Mouse (Mus musculus): Measurements from ENCODE around the gene Ddx3x. TPM values are rescaled to one million over a fixed set of nuclear protein-coding genes. Genes with fewer than 3 reads are reported as not detected.
"Not testable (repeated sequence)": the region's sequence is repeated elsewhere in the genome, so short reads cannot be mapped to it uniquely, and the experiment has no call there.

Gene Ddx3x
- polyA plus RNA-seq, 1 experiment from 2014 or later: 74.5 TPM

DNA sequence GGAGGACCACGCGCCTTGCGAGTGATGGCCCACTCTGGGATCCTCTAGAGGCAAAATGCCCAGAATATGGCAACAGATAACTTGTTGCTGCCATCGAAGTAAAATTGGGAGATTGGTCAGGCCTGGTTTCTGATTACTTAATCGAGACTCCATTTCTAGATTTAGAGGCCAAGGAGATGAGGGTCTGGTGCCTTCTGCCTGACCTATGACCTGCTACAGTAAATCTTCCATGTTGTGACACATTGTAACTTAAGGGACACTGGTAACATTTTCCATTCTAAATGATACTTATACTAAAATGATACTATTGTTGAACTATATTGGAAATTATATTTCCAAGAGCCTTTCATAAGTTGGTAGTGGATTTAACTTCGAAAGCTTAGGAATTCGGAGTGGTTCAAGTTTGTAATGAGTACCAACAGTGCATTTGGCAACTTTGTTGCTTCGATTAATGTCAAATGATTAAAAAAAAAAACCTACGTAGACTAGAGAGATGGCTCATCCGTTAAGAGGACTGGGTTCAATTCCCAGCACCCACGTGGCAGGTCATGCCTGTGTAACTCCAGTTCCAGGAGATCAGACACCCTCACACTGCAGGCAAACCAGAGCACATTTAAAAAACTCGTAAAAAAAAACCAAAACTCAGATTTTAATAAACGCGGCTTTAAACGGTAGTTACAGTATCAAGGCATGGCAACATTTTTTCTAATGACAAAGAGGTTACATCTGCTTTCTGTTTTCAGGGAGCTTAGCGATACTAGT lies 1.5 kb downstream of the Ddx3x start:
- peaks cover 22% of the 10 kb centered on the region for H3K4me1 ChIP-seq
- WGBS: 6% methylated on average over 16 of the region's 16 CpGs

DNA sequence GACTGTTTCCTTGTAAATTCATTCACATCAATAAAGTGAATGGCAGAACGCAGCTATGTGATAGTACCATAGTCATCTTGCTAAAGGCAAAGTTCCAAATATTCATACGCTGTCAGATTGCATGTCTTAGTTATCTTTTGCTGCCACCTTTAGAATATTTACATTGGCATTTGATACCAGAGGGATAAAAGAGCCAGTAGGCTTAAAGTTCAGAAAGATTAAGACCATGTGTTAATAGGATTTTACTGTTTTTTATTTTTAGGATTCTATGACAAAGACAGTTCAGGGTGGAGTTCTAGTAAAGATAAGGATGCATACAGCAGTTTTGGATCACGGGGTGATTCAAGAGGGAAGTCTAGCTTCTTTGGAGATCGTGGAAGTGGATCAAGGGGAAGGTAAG lies 5.0 kb downstream of the Ddx3x start:
- H3K4me1 ChIP-seq: peaks cover 17% of the 10 kb centered on the region
- no peak overlapping the region for H3K4me3 ChIP-seq
- H3K9ac ChIP-seq: no peak overlapping the region
- WGBS: 72% methylated on average over 4 of the region's 4 CpGs
- H3K27ac ChIP-seq (replicated peaks): no peak overlapping the region
- no peak overlapping the region for H3K4me2 ChIP-seq
- no peaks in the 10 kb centered on the region for H3K27me3 ChIP-seq (replicated peaks)
- H3K9me3 ChIP-seq: no peaks in the 10 kb centered on the region
- no peak for ATAC-seq (ENCODE audit: extremely low read depth, insufficient number of reproducible peaks, low FRiP score, low TSS enrichment)
- H3K36me3 ChIP-seq: peaks cover 67% of the 10 kb centered on the region

More for the DNA sequence above, 1.5 kb downstream of the Ddx3x start:
- Histone ChIP-seq H3K4me2 (peak overlapping the region; percentile 80), H3K27ac (replicated peaks) (peak overlapping the region; percentile 99), H3K27me3 (replicated peaks) (peaks cover 5% of the 10 kb centered on the region; the same call in 1 of the 2 replicates), H3K9me3 (no peaks in the 10 kb centered on the region), H3K36me3 (peaks cover 33% of the 10 kb centered on the region), H3K4me3 (peak overlapping the region; percentile 95), H3K9ac (peak overlapping the region; percentile 99)
- ATAC-seq (ENCODE audit: extremely low read depth, insufficient number of reproducible peaks, low FRiP score, low TSS enrichment): no peak

DNA sequence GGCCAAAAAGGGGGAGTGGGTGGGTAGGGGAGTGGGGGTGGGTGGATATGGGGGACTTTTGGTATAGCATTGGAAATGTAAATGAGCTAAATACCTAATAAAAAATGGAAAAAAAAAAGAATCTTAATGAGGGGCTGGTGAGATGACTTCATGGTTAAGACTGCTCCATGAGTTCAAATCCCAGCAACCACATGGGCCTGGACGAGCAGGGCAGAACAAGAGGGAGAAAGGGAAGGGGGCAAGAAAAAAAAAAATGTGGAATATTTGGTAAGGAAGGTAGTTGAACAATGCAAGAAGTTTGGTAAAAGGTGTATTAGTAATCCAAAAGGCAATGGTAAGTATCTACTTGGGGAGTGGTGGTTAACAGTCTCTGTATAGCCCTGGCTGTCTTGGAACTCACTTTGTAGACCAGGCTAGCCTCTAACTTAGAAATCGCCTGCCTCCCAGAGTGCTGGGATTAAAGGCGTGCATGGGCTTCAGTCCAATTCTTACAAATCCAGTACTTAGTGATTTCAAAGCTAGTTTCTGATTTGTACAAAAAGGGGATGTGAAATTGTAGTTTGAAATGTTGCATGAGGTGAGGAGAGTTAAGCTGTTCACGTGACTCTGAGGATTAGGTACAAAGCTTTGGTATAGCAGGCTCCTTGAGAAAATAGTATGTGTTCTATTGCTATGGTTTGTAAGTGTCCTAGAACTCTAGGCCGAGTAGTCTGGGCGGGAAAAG lies 13.9 kb downstream of the Ddx3x start:
- Histone ChIP-seq H3K36me3 (peaks cover 36% of the 10 kb centered on the region), H3K27ac (replicated peaks) (no peak overlapping the region), H3K4me2 (no peak overlapping the region), H3K4me3 (no peak overlapping the region), H3K9me3 (no peaks in the 10 kb centered on the region), H3K4me1 (no peaks in the 10 kb centered on the region), H3K27me3 (replicated peaks) (no peaks in the 10 kb centered on the region), H3K9ac (no peak overlapping the region)
- no peak for ATAC-seq (ENCODE audit: extremely low read depth, insufficient number of reproducible peaks, low FRiP score, low TSS enrichment)
- WGBS: 46% methylated on average over 6 of the region's 6 CpGs

DNA sequence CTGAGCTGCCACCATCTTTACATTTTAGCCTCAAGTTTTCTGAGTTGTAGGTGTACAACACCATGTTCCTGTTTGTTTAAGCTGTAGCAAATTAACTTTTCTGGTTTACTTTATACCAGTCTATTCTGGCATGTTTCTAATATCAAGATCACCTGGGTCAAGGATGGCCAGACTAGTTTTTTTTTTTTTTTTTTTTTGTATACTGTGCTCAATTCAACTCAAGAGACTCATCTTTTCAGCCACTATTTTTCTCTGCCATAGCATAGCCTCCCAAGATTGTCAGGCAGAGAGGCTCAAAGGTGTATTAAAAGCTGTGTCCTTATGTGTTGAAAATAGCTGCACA lies 14.4 kb downstream of the Ddx3x start:
- Histone ChIP-seq H3K36me3 (peaks cover 31% of the 10 kb centered on the region), H3K9ac (no peak overlapping the region), H3K4me2 (no peak overlapping the region), H3K4me3 (no peak overlapping the region), H3K27ac (replicated peaks) (no peak overlapping the region), H3K4me1 (no peaks in the 10 kb centered on the region), H3K27me3 (replicated peaks) (no peaks in the 10 kb centered on the region), H3K9me3 (no peaks in the 10 kb centered on the region)
- ATAC-seq (ENCODE audit: extremely low read depth, insufficient number of reproducible peaks, low FRiP score, low TSS enrichment): no peak

DNA sequence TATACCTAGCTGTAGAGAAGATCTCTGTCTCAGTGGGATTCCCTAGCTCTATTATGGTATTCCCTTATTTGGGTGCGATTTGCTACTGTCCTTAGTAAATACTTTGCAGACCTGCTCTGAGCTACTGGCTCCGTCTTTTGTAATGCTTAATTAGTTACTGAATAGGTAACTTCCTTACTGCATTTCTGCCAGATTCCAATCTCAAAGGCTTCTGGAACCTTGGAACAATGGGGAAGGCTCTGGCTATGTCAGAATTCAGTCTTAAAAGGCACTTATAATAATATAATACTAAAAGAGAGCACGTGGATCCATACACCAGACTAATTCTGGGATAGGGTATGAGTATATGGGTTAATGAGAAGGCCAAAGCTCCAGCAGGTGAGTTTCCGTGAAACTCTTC lies 15.5 kb downstream of the Ddx3x start:
- peaks cover 21% of the 10 kb centered on the region for H3K36me3 ChIP-seq
- WGBS: 39% methylated on average over 4 of the region's 4 CpGs
- H3K27me3 ChIP-seq (replicated peaks); H3K9me3 ChIP-seq; ATAC-seq (ENCODE audit: extremely low read depth, insufficient number of reproducible peaks, low FRiP score, low TSS enrichment); H3K4me3 ChIP-seq; H3K4me1 ChIP-seq; H3K9ac ChIP-seq; H3K4me2 ChIP-seq; H3K27ac ChIP-seq (replicated peaks): not testable (repeated sequence)

DNA sequence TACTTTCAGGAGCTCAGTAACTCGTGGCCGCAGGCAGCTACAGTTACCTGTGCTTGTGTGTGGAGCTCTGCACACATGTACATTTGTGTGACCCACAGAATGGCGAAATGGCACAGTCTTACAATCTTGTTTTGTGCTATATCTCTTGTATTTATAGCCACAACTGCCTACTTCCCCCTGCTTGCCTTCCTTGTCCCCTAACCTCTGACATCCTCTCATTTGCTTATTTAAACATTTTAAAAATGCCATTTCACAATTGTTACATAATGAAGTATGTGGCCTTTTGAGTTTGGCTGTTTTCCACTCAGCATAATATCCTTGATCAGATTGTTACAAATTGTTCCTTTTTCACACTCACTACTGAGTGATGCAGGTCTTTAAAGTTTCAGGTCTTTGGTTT lies 25.4 kb downstream of the Ddx3x start:
- Histone ChIP-seq H3K9me3 (no peaks in the 10 kb centered on the region), H3K36me3 (no peaks in the 10 kb centered on the region), H3K27ac (replicated peaks) (no peak overlapping the region), H3K4me1 (no peaks in the 10 kb centered on the region), H3K4me3 (no peak overlapping the region), H3K27me3 (replicated peaks) (peaks cover 13% of the 10 kb centered on the region), H3K9ac (no peak overlapping the region), H3K4me2 (no peak overlapping the region)
- 69% methylated on average over 3 of the region's 3 CpGs for WGBS
- no peak for ATAC-seq (ENCODE audit: extremely low read depth, insufficient number of reproducible peaks, low FRiP score, low TSS enrichment)

DNA sequence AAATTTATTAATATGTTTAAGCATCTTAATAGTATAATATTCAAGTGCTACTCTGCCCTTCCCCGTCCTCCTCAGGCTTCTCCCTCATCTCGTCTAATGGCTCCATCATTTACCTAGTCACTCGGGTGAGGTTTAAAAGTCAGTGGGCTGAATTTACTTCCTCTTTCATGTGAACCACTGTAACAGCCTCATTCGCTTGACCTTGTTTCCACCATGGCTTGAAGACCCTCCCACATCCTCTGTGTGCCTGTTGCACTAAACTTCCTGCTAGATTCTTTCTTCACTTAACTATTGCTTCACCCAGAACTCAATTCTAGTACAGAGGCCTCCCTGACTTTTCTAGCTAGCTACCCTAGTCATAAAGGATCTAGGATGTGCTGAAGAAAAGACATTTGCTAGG lies 30.6 kb downstream of the Ddx3x start:
- H3K4me2 ChIP-seq: no peak overlapping the region
- H3K9me3 ChIP-seq: no peaks in the 10 kb centered on the region
- no peaks in the 10 kb centered on the region for H3K36me3 ChIP-seq
- H3K4me1 ChIP-seq: no peaks in the 10 kb centered on the region
- 68% methylated on average over 4 of the region's 4 CpGs for WGBS
- H3K9ac ChIP-seq: no peak overlapping the region
- H3K27ac ChIP-seq (replicated peaks): no peak overlapping the region
- H3K27me3 ChIP-seq (replicated peaks): peaks cover 27% of the 10 kb centered on the region
- H3K4me3 ChIP-seq: no peak overlapping the region
- ATAC-seq (ENCODE audit: extremely low read depth, insufficient number of reproducible peaks, low FRiP score, low TSS enrichment): no peak

DNA sequence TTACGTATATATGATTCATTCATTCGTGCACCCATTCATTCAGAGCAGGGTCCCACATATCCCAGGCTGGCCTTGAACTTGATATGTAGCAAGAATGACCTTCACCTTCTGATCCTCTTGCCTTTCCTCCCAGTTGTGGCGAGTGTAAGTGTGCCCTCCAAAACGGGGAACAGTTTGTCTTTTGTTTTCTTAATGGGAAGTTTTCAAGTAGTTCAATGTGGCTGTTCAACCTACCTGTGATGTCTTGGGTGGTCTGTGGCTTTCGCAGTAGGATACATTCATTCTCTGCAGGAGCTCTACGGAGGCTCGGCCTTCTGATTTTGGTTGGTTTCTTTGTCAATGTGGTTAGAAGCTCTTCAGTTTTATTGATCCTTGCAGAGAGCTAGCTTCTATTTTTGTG lies 48.8 kb downstream of the Ddx3x start:
- no peak overlapping the region for H3K4me2 ChIP-seq
- H3K9ac ChIP-seq: no peak overlapping the region
- ATAC-seq (ENCODE audit: extremely low read depth, insufficient number of reproducible peaks, low FRiP score, low TSS enrichment): no peak
- no peaks in the 10 kb centered on the region for H3K9me3 ChIP-seq
- H3K36me3 ChIP-seq: no peaks in the 10 kb centered on the region
- H3K27ac ChIP-seq (replicated peaks): no peak overlapping the region
- H3K4me3 ChIP-seq: no peak overlapping the region
- H3K4me1 ChIP-seq: no peaks in the 10 kb centered on the region
- peaks cover 64% of the 10 kb centered on the region for H3K27me3 ChIP-seq (replicated peaks)
- 69% methylated on average over 7 of the region's 7 CpGs for WGBS

Other genes starting within 250 kb of the Ddx3x start
- gene Usp9x, start 209.5 kb upstream of the Ddx3x start, polyA plus RNA-seq (2015; fragmentation: Nextera tagmentation; extraction: Ambion mirVana): 17.8 and 18.6 TPM in 2 replicates
- gene Nyx, start 185.1 kb downstream of the Ddx3x start, polyA plus RNA-seq (2015; fragmentation: Nextera tagmentation; extraction: Ambion mirVana): 0.04 and 0.10 TPM in 2 replicates

Measured in heart, embryonic 13.5 days (tissue).